Mouse (Mus musculus): ENCODE measurements around the gene Thra. TPM values are rescaled to one million over a fixed set of nuclear protein-coding genes. Genes with fewer than 3 reads are reported as not detected.

Thra gene
- total RNA-seq, 2 experiments from 2014 or later = 181 to 195 TPM

DNA sequence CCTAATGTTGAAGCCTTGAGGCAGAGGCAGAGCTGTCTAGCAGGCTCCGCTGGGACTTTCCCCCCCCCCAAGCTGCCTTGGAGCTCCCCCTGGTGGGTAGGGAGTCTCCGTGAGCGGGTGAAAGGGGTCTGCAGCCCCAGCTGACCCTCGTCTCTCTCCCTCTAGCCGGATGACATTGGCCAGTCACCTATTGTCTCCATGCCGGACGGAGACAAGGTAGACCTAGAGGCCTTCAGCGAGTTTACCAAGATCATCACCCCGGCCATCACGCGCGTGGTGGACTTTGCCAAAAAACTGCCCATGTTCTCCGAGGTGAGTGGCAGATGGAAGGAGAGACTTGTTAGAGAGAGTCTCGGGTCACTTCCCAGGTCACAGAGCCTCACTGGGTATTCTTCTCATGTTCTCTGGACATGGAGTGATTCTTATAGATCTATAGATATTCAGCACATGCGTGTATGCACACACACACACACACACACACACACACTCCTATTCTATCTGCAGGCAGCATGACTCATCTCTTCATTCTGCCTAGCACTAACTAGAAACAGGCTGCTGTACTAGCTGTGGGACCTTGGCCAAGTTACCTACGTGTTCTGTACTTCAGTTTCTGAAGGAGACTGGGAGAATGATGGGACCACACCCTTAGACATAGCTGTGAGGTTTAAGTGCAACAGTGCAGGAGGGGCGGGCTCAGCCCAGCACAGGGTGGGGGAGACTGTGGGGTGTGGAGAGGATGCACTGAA is 22.5 kb downstream of the Thra start:
- no peak for DNase-seq (ENCODE audit: low spot score in 2 of 2)

DNA sequence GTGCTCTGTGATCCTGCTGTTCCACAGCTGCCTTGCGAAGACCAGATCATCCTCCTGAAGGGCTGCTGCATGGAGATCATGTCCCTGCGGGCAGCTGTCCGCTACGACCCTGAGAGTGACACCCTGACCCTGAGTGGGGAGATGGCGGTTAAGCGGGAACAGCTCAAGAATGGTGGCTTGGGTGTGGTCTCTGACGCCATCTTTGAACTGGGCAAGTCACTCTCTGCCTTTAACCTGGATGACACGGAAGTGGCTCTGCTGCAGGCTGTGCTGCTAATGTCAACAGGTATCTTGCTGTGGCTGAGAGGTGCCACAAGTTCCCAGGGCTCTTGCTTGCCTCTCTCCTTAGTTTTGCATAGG is 23.0 kb downstream of the Thra start:
- no peak for DNase-seq (ENCODE audit: low spot score in 2 of 2)

DNA sequence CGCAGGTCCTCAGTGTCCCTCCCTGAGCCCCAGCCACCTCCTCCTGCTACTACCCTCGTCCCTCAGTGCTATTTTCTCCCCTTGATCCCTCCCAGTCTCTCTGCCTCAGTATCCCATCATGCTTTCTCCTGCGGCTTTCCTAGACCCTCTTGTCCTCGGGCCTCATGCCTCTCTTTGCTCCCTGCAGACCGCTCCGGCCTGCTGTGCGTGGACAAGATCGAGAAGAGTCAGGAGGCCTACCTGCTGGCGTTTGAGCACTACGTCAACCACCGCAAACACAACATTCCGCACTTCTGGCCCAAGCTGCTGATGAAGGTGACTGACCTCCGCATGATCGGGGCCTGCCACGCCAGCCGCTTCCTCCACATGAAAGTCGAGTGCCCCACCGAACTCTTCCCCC is 23.7 kb downstream of the Thra start:
- DNase-seq (ENCODE audit: low spot score in 2 of 2) = no peak

DNA sequence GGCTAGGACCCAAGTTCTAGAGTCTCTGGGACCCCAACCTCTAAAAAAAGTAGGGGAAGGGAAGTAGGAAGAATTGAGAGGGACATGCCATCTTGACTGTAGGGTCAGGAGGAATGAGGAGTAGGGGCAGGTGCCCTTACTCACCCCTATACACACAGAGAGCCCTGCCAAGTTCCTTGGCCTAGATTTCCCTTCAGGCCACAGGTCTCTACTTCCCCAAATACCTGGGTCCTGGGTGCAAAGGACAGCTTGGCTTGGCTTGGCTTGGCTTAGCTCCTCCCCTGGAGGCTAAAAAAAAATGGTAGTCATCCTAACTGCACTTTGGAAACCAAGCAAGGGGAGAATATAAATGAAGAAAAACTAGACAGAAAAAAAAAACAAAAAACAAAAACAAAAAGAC is 24.3 kb downstream of the Thra start:
- no peak for DNase-seq (ENCODE audit: low spot score in 2 of 2)

DNA sequence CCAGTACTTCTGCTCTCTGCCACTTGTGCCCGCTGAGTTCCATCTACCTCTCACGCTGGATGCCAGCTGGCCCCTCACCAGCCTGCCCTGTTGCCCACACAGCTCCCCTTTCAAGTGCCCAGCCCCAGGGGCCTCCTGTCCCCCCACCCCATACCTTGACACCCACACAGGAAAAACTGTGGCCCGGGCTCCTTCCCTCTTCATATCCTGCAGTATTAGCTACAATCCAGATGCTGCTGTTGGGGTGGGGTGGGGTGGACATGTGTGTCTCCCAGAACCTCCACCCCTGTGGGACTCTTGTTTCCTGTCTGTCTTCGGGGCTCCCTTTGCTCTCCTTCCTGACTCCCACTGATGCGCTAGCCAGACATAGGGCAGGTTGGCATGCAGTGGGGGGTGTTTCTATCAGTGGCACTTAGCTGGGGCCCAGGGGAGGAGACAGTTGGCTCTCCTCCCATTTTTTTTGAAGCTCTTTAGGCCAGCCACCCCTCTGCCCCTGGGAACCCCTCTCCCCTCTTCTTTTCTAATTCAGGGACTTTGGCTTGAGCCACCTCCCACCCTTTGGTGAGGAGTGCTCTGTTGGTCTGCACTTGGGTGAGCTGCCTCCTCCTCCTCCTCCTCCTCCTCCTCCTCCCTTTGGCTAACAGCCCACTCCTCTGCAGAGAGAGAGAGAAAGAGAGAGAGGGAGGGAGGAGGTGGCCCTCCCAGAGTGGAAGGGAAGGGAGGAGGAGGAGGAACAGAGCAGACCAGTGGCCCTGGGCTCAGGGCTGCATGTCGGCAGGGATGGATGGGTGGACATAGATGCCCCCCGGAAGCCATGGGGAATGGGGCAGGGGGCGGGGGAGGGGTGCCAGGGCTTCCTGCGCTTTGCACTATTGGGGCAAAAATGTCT is 25.2 kb downstream of the Thra start:
- DNase-seq (ENCODE audit: low spot score in 2 of 2) = no peak

DNA sequence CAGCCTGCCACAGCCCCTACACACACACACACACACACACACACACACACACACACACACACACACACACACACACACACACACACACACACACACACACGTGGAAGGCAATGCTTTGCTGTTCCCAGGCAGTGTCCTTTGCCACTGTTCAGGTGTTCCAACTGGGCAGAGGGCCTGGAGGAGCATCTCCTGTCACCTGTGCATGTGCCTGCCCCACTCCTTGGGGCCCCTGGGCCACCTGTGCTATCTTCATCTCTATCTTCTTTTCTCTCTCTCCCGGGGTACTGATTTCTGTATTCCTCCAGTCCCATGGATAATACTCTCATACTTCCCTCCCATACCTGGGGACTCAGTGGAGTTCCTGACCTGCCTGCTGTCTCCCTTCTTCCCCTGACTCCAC is 25.9 kb downstream of the Thra start:
- DNase-seq (ENCODE audit: low spot score in 2 of 2) = no peak

DNA sequence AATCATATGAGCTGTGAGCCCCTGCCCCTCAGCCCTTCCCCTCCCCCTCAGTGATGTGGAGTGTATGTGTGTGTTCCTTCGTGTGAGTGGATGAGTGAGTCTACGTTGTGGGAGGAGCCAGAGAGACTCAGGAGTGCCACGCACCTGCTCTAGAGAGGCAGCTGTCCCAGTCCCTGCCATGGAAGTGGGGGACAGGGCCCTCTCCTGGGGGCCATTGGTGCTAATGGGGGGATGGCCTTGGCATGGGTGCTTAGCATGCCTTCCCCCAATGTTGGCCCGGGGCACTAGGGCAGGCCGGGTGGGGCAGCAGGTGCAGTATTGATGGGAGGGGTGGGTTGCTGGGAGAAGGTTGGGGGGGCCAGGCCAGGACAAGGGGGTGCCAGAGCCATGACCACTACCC is 26.4 kb downstream of the Thra start:
- no peak for DNase-seq (ENCODE audit: low spot score in 2 of 2)

DNA sequence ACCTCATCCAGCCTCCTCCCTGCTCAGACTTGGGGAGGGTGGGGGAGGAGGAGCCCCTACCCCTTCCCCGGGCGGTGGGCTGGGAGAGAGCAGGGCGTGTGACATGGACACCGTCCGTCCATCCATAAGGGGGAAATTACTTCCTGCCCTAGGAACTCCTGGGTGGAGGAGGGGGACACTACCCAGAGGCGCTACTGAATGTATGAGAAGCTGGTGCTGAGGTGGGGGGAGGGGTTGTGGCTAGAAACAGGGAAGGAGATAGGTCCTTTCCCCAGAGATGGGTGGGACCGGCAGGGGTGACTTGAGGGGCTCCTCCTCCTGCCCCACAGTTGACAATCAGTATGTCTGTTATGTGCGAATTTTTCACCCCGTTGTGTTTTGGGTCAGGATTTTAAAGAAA is 26.8 kb downstream of the Thra start:
- DNase-seq (ENCODE audit: low spot score in 2 of 2) = no peak

DNA sequence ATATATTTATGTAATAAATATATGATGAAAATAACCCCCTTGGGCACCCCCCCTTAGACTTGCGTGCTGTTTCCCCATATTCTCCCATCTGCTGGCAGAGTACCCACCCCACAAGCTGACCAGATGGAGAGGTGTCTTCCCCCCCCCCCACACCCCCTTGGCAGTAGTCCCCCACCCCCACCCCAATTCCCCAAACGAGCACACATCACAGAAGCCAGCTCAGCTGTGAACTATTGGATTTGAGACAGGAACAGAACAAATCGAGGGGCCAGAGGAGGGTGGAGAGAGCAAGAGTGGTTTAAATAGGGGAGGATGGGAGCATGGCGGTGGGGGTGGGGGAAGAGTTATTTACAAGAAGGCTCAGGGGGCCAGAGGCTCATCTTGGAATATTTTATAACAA is 27.3 kb downstream of the Thra start:
- no peak for DNase-seq (ENCODE audit: low spot score in 2 of 2)

DNA sequence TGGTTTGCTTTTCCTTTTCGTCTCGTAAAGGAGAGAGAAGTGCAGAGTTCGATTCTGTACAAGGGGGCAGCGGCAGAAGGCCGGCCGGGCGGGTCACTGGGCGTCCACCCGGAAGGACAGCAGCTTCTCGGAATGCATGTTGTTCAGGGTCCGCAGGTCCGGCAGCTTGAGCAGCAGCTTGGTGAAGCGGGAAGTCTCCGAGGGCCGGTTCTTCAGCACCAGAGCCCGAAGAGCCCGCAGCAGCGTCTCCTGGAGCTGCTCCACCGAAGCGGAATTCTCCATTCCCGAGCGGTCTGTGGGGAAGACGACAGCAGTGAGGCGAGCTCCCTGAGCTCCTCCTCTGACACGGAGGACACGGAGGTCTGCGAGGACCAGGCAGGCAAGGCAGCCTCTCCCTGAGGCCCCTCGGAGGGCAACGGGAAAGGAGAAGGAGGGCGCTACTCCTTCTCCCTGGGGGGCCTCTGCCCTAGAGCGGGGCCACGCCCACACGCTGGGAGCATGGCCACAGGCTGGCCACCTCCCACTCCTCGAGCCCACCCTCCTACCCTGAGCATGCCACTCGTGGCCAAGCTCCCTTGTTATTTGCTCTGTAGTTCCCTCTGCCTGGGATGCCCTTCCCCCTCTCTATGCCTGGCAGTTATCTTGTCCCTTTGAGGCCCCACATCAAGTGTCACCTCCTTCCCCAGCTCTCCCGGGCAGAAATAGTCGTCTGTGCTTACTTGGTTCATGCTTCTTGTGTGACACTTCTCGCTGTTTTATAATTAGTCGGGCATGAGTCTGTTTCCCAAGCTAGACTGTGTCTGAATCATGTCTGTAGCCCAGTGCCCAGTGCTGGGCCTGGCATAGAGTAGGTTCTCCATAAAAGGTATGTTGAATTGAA is 27.9 kb downstream of the Thra start:
- DNase-seq (ENCODE audit: low spot score in 2 of 2) = no peak

DNA sequence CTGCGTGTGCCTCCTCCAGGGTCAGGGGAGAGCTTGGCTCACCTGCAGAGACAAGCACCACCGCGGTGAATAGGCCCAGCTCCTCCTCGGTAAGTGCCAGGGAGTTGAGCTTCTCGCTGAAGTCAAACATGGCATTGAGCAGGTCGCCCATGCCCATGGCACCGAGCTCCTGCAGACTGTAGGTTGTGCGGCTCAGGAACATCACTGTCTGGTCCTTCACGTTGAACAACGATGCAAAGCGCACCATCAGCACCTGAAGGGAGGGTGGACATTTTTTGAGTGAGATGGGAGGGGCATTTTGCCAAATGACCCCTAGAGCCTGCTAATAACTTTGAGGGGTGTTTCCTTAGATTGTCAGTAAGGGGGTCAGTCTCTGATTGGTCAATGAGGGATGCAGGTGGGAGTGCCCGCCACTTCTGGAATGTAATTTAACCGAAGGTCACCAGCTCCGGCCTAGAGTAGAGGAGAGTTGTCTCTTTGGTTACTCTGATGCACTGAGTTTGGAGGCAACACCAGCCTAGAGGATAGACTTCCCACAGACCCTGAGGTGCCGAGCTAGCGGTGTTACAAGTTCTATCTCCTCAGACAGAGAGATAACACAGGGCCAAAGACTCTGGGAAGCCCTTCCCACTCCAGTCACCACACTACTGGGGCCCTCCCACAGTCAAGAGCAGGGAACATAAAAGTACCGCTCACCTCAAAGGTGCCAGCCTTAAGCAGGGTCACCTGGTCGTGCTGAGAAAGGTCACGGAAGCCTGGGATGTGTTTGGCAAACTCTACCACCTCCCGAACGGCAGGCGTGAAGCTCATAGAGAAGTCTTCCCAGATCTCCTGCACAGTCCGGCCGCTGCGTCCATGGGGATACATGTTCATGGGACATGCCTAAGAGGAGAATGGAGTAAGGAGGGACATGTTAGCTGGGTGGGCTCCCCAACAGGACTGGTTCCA is 28.8 kb downstream of the Thra start:
- no peak for DNase-seq (ENCODE audit: low spot score in 2 of 2)

DNA sequence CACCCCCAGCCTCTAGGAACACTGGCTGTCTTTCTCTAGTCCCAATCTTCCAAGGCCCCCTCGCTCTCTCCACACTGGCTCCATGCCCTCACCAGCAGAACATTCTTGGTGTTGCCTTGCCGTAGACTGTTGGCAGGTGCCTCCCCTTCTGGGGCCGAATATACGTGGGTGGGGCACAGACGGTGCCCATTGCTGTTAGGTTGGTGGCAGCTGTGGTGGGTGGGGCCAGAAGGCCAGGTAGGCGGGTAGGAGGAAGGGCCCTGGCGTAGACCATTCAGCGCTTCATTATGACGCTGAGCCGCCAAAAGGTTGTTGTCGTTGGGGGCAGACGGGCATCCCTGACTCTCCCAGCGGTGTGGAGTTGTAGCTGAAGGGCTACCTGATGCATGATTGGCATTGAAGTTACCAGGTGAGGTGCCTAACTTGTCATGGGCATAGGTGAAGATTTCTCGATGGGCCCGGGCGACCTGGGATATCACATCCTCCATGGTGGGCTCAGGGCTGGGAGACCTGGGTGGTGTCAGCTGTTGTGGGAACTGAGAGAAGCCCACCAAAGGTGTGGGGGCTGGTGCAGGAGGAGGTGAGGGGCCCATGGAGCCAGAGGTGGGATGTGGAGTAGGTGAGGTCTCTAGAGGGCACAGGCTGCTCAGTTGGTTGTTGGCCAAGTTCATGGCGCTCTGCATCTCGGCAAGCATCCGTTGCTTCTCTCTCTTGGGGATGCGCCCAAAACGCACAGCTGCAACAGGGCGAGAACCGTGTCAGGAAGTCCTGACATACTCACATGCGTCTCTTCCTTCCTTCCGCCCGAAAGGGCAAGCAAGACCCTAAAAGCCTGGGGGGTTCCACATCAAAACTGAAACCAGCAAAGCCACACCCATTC is 29.9 kb downstream of the Thra start:
- DNase-seq (ENCODE audit: low spot score in 2 of 2) = no peak

DNA sequence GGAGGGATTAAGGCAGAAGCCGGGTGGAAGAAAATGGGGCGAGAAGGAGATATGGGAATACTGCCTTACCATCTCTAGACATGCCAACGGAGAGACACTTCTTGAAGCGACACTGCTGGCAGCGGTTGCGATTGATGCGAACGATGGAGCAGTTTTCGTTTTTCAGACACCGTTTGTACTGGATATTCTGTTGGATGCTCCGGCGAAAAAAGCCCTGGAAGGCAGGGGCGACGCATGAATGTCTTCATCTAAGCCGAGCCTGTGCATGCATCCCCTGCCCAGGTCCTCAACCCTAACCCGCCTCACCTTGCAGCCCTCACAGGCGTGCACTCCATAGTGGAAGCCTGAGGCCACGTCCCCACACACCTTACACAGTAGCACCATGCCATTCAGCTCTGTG is 30.7 kb downstream of the Thra start:
- DNase-seq (ENCODE audit: low spot score in 2 of 2) = no peak

DNA sequence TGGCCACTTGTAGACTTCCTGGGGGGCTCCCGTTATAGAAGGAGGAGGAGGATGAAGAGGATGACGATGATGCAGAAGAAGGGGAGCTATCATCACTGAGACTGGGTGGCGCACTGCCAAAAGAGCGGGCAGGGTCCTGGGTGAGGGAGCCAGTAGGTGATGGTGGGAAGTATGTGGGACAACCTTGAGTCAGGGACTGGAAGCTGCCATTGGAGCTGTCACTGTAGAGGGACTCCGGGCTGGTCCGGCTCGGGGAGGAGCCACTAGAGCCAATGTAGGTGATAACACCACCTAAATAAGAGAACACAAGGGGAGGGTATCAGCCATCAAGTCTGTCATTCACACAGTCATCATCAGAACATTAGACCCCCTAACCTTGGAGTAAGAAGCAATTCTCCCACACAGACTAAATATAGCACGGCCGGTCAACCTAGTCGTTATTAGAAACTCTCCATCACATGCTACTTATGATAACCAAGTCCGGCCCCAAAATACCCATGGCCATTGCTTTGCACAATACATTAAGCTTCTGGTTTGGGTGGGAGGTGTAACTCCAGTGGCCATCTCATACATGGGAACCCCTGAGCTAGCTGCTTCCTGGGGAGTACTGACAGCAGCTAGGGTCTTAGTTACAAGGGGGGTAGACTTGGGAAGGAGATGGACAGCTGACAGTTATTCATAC is 31.5 kb downstream of the Thra start:
- no peak for DNase-seq (ENCODE audit: low spot score in 2 of 2)

DNA sequence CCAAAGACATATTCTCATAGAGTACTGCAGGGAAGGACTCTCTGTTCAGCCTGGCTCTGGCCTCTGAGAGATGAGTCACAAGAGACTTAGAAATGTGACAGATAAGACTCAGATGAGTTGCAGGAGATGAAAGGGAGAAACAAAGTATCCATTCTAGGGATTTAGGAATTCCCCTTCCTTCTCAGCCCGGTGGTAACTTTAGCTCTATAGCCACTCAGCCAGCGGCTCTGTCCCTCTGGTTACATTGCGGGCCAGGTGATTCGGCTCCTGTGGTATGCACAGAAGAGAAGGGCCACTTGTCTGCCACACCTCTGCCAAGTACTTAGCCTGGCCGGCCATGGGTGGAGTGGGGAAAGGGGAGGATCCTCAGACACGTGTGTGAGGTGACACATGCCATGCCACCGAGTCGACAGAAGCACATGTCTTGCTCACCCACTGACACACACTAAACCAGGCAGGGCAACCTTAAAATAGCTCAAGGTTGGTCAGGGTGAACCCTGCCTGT is 32.3 kb downstream of the Thra start:
- DNase-seq (ENCODE audit: low spot score in 2 of 2) = no peak

DNA sequence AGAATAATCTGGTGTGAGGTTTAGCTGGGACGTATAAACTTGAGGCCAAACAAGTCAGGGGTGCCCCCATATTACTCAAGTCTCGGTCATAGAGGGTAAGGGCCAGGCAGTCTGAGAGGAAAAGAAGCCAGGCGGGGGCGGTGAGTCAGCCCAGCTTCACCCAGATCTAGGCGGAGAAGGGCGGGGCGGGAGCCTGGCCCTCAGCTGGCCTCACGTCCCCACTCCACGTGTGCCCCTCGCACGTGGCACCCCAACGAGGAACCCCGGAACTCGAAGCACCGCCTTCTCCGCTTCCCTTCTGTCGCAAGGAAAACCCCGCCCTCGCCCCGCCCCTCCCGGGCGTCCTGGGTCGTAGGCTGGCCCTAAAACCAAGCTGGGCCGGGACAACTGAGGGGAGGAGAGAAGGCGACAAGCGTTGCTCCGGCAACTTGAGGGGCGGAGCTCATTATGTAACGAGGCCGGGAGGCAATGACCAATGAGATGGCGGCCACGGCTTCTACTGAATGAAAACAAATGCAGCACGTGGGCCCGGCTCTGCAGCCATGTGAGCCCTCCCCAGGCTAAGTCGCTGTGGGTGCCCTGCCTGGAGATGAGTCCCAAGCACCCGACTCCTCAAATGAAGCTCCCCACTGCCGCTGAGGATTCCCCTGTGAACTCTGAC is 33.3 kb downstream of the Thra start:
- DNase-seq (ENCODE audit: low spot score in 2 of 2) = peak; percentile 99

DNA sequence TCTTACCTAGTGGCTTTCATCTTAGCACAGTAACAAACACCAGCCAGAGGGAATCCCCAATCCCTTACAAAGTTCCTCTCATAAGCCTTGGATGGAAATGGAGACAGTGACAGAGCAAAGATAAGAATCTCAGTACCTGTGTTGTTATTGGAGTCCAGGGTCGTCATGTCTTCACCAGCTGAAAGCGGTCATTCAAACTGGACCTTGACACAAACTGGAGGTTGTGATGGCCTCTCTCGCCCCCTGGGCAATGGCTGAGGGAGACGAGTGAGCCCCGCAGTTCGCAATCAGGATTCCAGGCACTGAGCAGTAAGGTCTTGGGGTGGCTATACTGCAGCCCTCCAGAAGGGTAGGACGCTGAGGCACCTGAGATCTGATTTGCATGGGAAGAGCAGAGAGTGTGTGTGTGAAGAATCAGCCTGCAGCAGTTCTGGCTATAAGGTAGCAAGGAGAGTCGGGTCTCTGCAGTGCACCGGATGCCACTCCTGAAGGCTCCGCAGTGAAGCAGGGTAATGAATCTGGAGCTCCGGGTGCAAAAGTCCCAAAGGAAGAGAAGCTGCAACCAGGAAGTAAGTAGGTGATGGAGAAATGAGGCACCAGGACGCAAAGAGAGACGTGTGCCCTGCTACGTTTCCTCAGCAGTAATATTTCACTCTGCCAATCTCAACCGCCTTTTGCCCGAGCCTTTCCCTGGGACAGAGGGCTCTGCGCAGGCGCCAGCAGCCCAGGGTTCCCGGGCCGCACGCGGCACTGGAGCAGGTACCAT is 34.3 kb downstream of the Thra start, which contains the start of gene Nr1d1:
Nr1d1 (minus strand) TSS at position 752 of the 766 bp plus-strand sequence.
- DNase-seq (ENCODE audit: low spot score in 2 of 2) = no peak
